ENCODE assay signal across 9 mouse cellular contexts in genomic region chr10:25434358-25435044, GRCm38 (mm10).
DNase-seq lines count a peak whose midpoint lies in the region; ATAC-seq and TF ChIP-seq lines count a peak whose summit lies in the region.
"Had no signal": no experiment of that assay in that cellular context is flagged by ENCODE, and none has a peak within 500 bp of the region (broad histone marks: within the 10 kb centered on the region; RNA-seq: fewer than 3 reads in every experiment).

No protein-coding gene starts in this region.

- WGBS in forebrain, embryonic 11.5 days = 81% methylated on average over 13 of the region's 13 CpGs

- H3K9ac ChIP-seq in forebrain, embryonic 11.5 days (ENCODE audit: low read length) = no peak overlapping the region

- peak; percentile 41 for DNase-seq in gastrocnemius, adult 2 months
- DNase-seq in gastrocnemius, postnatal 10 days = no peak
- peak; percentile 62 for DNase-seq in heart, adult 8-10 months (ENCODE audit: low spot score)
- DNase-seq in kidney, postnatal 10 days = peak; percentile 68
- no peak for DNase-seq in thymus, postnatal 10 days (ENCODE audit: low spot score in 2 of 2)
- DNase-seq in adrenal gland, adult 18-20 months (ENCODE audit: low spot score in 2 of 2) = no peak
- no peak for DNase-seq in forebrain, embryonic 11.5 days (ENCODE audit: low spot score)
- DNase-seq: right cerebral cortex, postnatal 4 days had no signal

- TF ChIP-seq CTCF in gastrocnemius, adult 2 months (IDR thresholded peaks at IDR 0.05) = no peak

- H3K4me3 ChIP-seq in gastrocnemius, adult 2 months = peak overlapping the region; percentile 62
- peak overlapping the region; percentile 85 for H3K4me3 ChIP-seq in megakaryocyte, embryonic 14.5 days (replicated peaks)
- no peak overlapping the region for H3K4me3 ChIP-seq in forebrain, embryonic 11.5 days (ENCODE audit: low read depth, low read length)

- H3K4me1 ChIP-seq in megakaryocyte, embryonic 14.5 days = peaks cover 73% of the 10 kb centered on the region
- 0 out of 2 replicates have a peak, but pooled peaks cover 4% of the 10 kb centered on the region for H3K4me1 ChIP-seq in forebrain, embryonic 11.5 days (replicated peaks; ENCODE audit: control insufficient read depth, insufficient read depth, low read length)

- intact Hi-C loops in gastrocnemius, adult 2 months (cut with DNase I) = no loop called here

- no peaks in the 10 kb centered on the region for H3K9me3 ChIP-seq in megakaryocyte, embryonic 14.5 days
- no peaks in the 10 kb centered on the region for H3K9me3 ChIP-seq in forebrain, embryonic 11.5 days (ENCODE audit: control insufficient read depth, low read length)

- H3K27me3 ChIP-seq in megakaryocyte, embryonic 14.5 days (replicated peaks) = no peaks in the 10 kb centered on the region
- H3K27me3 ChIP-seq in forebrain, embryonic 11.5 days (ENCODE audit: control insufficient read depth, insufficient read depth, low read length) = no peaks in the 10 kb centered on the region

- H3K27ac ChIP-seq in gastrocnemius, adult 2 months = peak overlapping the region; percentile 76
- no peak overlapping the region for H3K27ac ChIP-seq in forebrain, embryonic 11.5 days (ENCODE audit: low read depth, low read length)

- H3K4me2 ChIP-seq in forebrain, embryonic 11.5 days (ENCODE audit: low read depth, low read length, severe bottlenecking) = no peak overlapping the region

- no peak for ATAC-seq in forebrain, embryonic 11.5 days (replicated peaks; ENCODE audit: low FRiP score)

- H3K36me3 ChIP-seq in megakaryocyte, embryonic 14.5 days (replicated peaks; ENCODE audit: low read length) = peaks cover 3% of the 10 kb centered on the region
- H3K36me3 ChIP-seq in forebrain, embryonic 11.5 days (ENCODE audit: control insufficient read depth, insufficient read depth, low read length) = no peaks in the 10 kb centered on the region

Comparison
In these comparisons a context has a peak if more than half of its experiments do, and no peak if none do; other contexts are left out.
1. DNase-seq: peak in gastrocnemius, adult 2 months (single experiment), heart, adult 8-10 months (single experiment) and kidney, postnatal 10 days (single experiment); none in gastrocnemius, postnatal 10 days (single experiment), thymus, postnatal 10 days (0 of 2), adrenal gland, adult 18-20 months (0 of 2) and forebrain, embryonic 11.5 days (single experiment).